Mouse (Mus musculus): ENCODE data around the gene AC170998.1.

The AC170998.1 gene

GRCm38 (mm10) chr17:28725783-28726182, at the start of gene AC170998.1:
Gene AC170998.1, plus strand, starts transcription at chr17:28726083.
- no peak for DNase-seq

GRCm38 (mm10) chr17:28682311-28683084, 43.4 kb upstream of the AC170998.1 start:
- DNase-seq, result peak; percentile 35 to 53

GRCm38 (mm10) chr17:28683601-28684000, 42.3 kb upstream of the AC170998.1 start:
- no peak for DNase-seq

GRCm38 (mm10) chr17:28684631-28685030, 41.3 kb upstream of the AC170998.1 start:
- no peak for DNase-seq

GRCm38 (mm10) chr17:28687354-28687753, 38.5 kb upstream of the AC170998.1 start:
- DNase-seq, result no peak

GRCm38 (mm10) chr17:28689586-28690283, 36.1 kb upstream of the AC170998.1 start, which contains the start of gene Slc26a8:
Gene Slc26a8, minus strand, starts transcription at chr17:28690233.
- peak; percentile 37 to 57 for DNase-seq

- peak; percentile 100 for DNase-seq
These were observed 34.9 kb upstream of the AC170998.1 start, which contains the start of gene Mapk14 for GRCm38 (mm10) chr17:28690776-28691686. Gene Mapk14, plus strand, starts transcription at chr17:28691329.

- peak; percentile 73 to 76 for DNase-seq
These were observed 34.1 kb upstream of the AC170998.1 start for GRCm38 (mm10) chr17:28691687-28692340.

- peak; percentile 62 to 67 for DNase-seq
These were observed 33.6 kb upstream of the AC170998.1 start for GRCm38 (mm10) chr17:28692341-28692710.

GRCm38 (mm10) chr17:28693086-28693485, 32.8 kb upstream of the AC170998.1 start:
- DNase-seq, result no peak

GRCm38 (mm10) chr17:28694078-28694477, 31.8 kb upstream of the AC170998.1 start:
- DNase-seq, result no peak

GRCm38 (mm10) chr17:28694832-28695231, 31.1 kb upstream of the AC170998.1 start:
- no peak for DNase-seq

GRCm38 (mm10) chr17:28696641-28697040, 29.2 kb upstream of the AC170998.1 start:
- no peak for DNase-seq

GRCm38 (mm10) chr17:28697290-28698195, 28.3 kb upstream of the AC170998.1 start:
- peak in 1 of 2 experiments; percentile 37 for DNase-seq

- peak in 1 of 2 experiments; percentile 22 for DNase-seq
These were observed 27.6 kb upstream of the AC170998.1 start for GRCm38 (mm10) chr17:28698245-28698644.

- DNase-seq, result no peak
These were observed 27.2 kb upstream of the AC170998.1 start for GRCm38 (mm10) chr17:28698672-28699071.

GRCm38 (mm10) chr17:28699789-28700188, 26.1 kb upstream of the AC170998.1 start:
- DNase-seq, result no peak

- DNase-seq, result no peak
These were observed 24.7 kb upstream of the AC170998.1 start for GRCm38 (mm10) chr17:28701171-28701570.

GRCm38 (mm10) chr17:28701737-28702136, 24.1 kb upstream of the AC170998.1 start:
- no peak for DNase-seq

- DNase-seq, result peak; percentile 21 to 71
These were observed 23.2 kb upstream of the AC170998.1 start for GRCm38 (mm10) chr17:28702646-28703045.

GRCm38 (mm10) chr17:28706697-28707096, 19.2 kb upstream of the AC170998.1 start:
- DNase-seq, result no peak

All from lung, postnatal 4 days (tissue).